In the genomic region with DNA sequence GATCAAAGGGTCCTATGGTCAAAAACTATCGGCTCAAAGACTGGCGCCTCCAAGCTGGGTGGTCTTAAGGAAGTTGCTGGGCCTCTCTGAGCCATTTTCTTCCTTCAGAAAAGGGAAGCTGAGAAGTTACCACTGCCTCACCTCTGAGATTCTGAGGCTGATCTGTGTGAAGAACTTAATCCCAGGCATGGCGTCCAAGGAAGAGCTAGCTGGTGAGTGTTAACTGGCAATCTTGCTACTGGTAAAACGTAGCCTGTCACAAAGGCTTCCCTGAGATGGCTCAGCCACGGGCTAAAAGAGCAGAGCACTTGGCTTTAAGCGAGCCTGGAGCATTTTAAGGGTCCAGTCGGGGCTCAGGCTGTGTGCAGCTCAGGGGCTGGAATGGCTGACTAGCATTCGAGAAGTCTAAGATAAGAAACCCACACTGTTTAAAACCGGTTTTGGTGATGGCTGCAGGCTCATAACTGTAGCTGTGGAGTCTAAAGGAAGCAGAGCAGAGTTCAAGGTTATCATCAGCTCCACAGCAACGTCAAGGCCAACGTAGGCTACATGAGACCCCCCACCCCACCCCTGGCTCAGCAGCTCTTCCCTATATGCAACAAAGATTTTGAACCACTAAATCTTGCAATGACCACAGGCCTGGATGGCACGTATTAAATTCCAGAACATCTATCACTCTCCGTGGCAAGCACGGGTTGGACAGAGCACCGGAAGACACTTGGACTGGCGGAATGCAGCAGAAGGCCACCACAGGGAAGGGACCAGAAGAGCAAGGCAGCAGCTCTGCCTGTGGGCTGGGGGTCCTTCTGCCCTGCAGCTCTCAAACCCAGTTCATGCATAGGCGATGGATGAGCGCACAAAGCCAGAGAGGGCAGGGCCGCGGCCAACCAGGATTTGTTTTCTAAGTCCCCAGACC, we compare ENCODE assay signal across 10 mouse cellular contexts. TPM values are rescaled to one million over a fixed set of nuclear protein-coding genes. Genes with fewer than 3 reads are reported as not detected.
DNase-seq lines count a peak whose midpoint lies in the region; ATAC-seq and TF ChIP-seq lines count a peak whose summit lies in the region.
"Had no signal": no experiment of that assay in that cellular context is flagged by ENCODE, and none has a peak within 500 bp of the region (broad histone marks: within the 10 kb centered on the region; RNA-seq: fewer than 3 reads in every experiment).

No protein-coding gene starts in this region.

- H3K36me3 ChIP-seq in kidney, postnatal 0 days (ENCODE audit: insufficient read depth, low read length) = no peaks in the 10 kb centered on the region
- peaks cover 72% of the 10 kb centered on the region for H3K36me3 ChIP-seq in G1E (replicated peaks)
- H3K36me3 ChIP-seq in liver, embryonic 11.5 days (ENCODE audit: control insufficient read depth, insufficient read depth, low read length) = no peaks in the 10 kb centered on the region
- H3K36me3 ChIP-seq: intestine, embryonic 15.5 days had no signal

- peak overlapping the region; percentile 10; the same call in 1 of the 2 replicates for H3K27ac ChIP-seq in kidney, postnatal 0 days
- peak overlapping the region; percentile 90 for H3K27ac ChIP-seq in liver, embryonic 11.5 days (ENCODE audit: low read depth, low read length)
- H3K27ac ChIP-seq: intestine, embryonic 15.5 days had no signal

- TF ChIP-seq CTCF in kidney, postnatal 0 days (IDR thresholded peaks at IDR 0.05; ENCODE audit: low read depth) = no peak
- TF ChIP-seq CTCF in G1E (IDR thresholded peaks at IDR 0.05; ENCODE audit: low read depth, low read length) = no peak

- no peak overlapping the region for H3K9ac ChIP-seq in kidney, postnatal 0 days (ENCODE audit: low read depth, low read length)
- peak overlapping the region; percentile 46 for H3K9ac ChIP-seq in liver, embryonic 11.5 days (ENCODE audit: low read depth, low read length)
- H3K9ac ChIP-seq: intestine, embryonic 15.5 days had no signal

- H3K9me3 ChIP-seq in kidney, postnatal 0 days (replicated peaks; ENCODE audit: low read length) = no peaks in the 10 kb centered on the region
- no peaks in the 10 kb centered on the region for H3K9me3 ChIP-seq in G1E (replicated peaks)
- no peaks in the 10 kb centered on the region for H3K9me3 ChIP-seq in liver, embryonic 11.5 days (ENCODE audit: control insufficient read depth, low read length)
- H3K9me3 ChIP-seq: intestine, embryonic 15.5 days had no signal

- peaks cover 14% of the 10 kb centered on the region for H3K4me1 ChIP-seq in kidney, postnatal 0 days (replicated peaks; ENCODE audit: insufficient read depth, low read length)
- peaks cover 100% of the 10 kb centered on the region for H3K4me1 ChIP-seq in G1E (ENCODE audit: insufficient read depth, low read depth, low read length)
- peaks cover 65% of the 10 kb centered on the region for H3K4me1 ChIP-seq in liver, embryonic 11.5 days (replicated peaks; ENCODE audit: control insufficient read depth, insufficient read depth, low read length)
- H3K4me1 ChIP-seq: intestine, embryonic 15.5 days had no signal

- no peaks in the 10 kb centered on the region for H3K27me3 ChIP-seq in kidney, postnatal 0 days (ENCODE audit: insufficient read depth, low read length)
- H3K27me3 ChIP-seq in G1E (ENCODE audit: insufficient read depth, low read length) = no peaks in the 10 kb centered on the region
- H3K27me3 ChIP-seq in liver, embryonic 11.5 days (replicated peaks; ENCODE audit: control insufficient read depth, insufficient read depth, low read length) = no peaks in the 10 kb centered on the region
- H3K27me3 ChIP-seq: intestine, embryonic 15.5 days had no signal

- DNase-seq in cerebellum, adult 11-12 months = peak; percentile 27
- no peak for DNase-seq in cerebellum, adult 8-10 months
- peak; percentile 46 for DNase-seq in kidney, postnatal 0 days (ENCODE audit: low spot score)
- no peak for DNase-seq in kidney, adult 11 months
- no peak for DNase-seq in G1E (ENCODE audit: low spot score)
- DNase-seq in liver, embryonic 11.5 days (ENCODE audit: low spot score) = peak; percentile 49
- DNase-seq in gastrocnemius, postnatal 10 days = no peak
- DNase-seq: right cerebral cortex, adult 18-20 months had no signal

- no peak overlapping the region for H3K4me3 ChIP-seq in kidney, postnatal 0 days (replicated peaks; ENCODE audit: low read depth, low read length)
- peak overlapping the region; percentile 69; the same call in 1 of the 2 replicates for H3K4me3 ChIP-seq in G1E (ENCODE audit: low read depth, low read length)
- no peak overlapping the region for H3K4me3 ChIP-seq in liver, embryonic 11.5 days (ENCODE audit: low read depth, low read length)
- H3K4me3 ChIP-seq: intestine, embryonic 15.5 days had no signal

- WGBS in kidney, postnatal 0 days = 49% methylated on average over 20 of the region's 20 CpGs
- 28% methylated on average over 20 of the region's 20 CpGs for WGBS in liver, embryonic 11.5 days

- no peak overlapping the region for H3K4me2 ChIP-seq in kidney, postnatal 0 days (ENCODE audit: low read length)
- H3K4me2 ChIP-seq in liver, embryonic 11.5 days = peak overlapping the region; percentile 41
- H3K4me2 ChIP-seq: intestine, embryonic 15.5 days had no signal

- ATAC-seq in kidney, postnatal 0 days (replicated peaks; ENCODE audit: low FRiP score, low read depth) = no peak; the same call in 1 of the 2 replicates
- ATAC-seq in G1E (ENCODE audit: extremely low read depth, insufficient number of reproducible peaks, low FRiP score, poor library complexity, severe bottlenecking) = peak; percentile 2; the same call in 1 of the 2 replicates
- ATAC-seq in liver, embryonic 11.5 days (replicated peaks; ENCODE audit: low FRiP score) = peak; percentile 37
- no peak for ATAC-seq in activated CD4-positive, CD25-positive, alpha-beta regulatory T cell, adult 4 months
- ATAC-seq: intestine, embryonic 15.5 days had no signal

RNA-seq across cellular contexts. Expression of gene Sema4d, which starts 56.3 kb away (rescaled TPM):
- 23.8 and 24.6 TPM in 2 replicates for polyA plus RNA-seq in kidney, postnatal 0 days (2015; fragmentation: Nextera tagmentation; extraction: Ambion mirVana)
- total RNA-seq in G1E (2014; fragmentation: Nextera tagmentation) (62.1 and 66.9 TPM in 2 replicates), G1E (2017) (15.6 and 17.3 TPM in 2 replicates)
- polyA plus RNA-seq in G1E (2012) = 58.6 and 64.7 TPM in 2 replicates
- 18.6 and 21.7 TPM in 2 replicates for polyA plus RNA-seq in liver, embryonic 11.5 days (2014; fragmentation: Nextera tagmentation; extraction: Ambion mirVana)
- total RNA-seq in gastrocnemius, postnatal 10 days (2021) = 100 to 1,000 TPM; 125 to 130 TPM
- polyA plus RNA-seq in activated CD4-positive, CD25-positive, alpha-beta regulatory T cell, adult 4 months (2017; shearing (Covaris generic)) = 100 to 1,000 TPM; 127 to 150 TPM

Comparison
In these comparisons a context has a peak if more than half of its experiments do, and no peak if none do; other contexts are left out.
1. DNase-seq: peak in cerebellum, adult 11-12 months (single experiment), kidney, postnatal 0 days (single experiment) and liver, embryonic 11.5 days (single experiment); none in cerebellum, adult 8-10 months (single experiment), kidney, adult 11 months (single experiment), G1E (single experiment) and gastrocnemius, postnatal 10 days (single experiment).
2. ATAC-seq: peak in G1E (single experiment) and liver, embryonic 11.5 days (single experiment); none in kidney, postnatal 0 days (single experiment) and activated CD4-positive, CD25-positive, alpha-beta regulatory T cell, adult 4 months (single experiment).